Mouse (Mus musculus): ENCODE measurements around the gene Rnf144a.

DNA sequence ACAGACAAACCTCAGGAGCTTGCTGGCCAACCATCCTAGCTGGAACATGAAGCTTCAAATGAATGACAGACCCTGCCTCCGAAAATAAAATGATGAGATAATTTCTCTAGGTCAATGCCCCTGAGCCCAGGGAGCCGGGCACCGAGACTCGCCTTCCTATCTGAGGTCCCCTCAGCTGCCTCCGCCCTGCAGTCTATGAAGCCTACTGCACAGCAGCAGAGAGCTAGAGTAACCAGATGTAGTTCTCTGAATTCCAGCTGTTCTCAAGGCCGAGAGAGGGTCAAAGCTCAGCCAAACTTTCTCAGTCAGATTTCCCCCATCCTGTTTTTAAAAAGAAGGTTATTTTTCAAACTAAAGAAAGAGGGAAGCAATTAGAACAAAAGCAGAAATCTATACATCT lies 29.3 kb downstream of the Rnf144a start:
- TF ChIP-seq CTCF (IDR thresholded peaks at IDR 0.05; ENCODE audit: low read depth, low read length) (no peak), POLR2A (IDR thresholded peaks at IDR 0.05; ENCODE audit: extremely low read depth, insufficient read depth, low read length) (no peak)
